Mouse (Mus musculus) CH12.LX (cell line): ENCODE results near the gene Rexo5. TPM values are rescaled to one million over a fixed set of nuclear protein-coding genes. Genes with fewer than 3 reads are reported as not detected.

Experiments
- DNase-seq: peaks from one replicate; pipeline ENCODE4 v3.0.0-alpha.2; 2013; ENCODE audit errors: extremely low read depth
- H3K27ac ChIP-seq: 2 replicates; pipeline ENCODE4 v1.5.1; 2012; ENCODE audit warnings: low read depth, mild to moderate bottlenecking, control low read depth, moderate library complexity; ENCODE audit not compliant: insufficient read depth
- H3K27me3 ChIP-seq: replicated peaks from 2 replicates; pipeline ENCODE3; 2012; ENCODE audit warnings: inconsistent platforms
- H3K36me3 ChIP-seq, 2 experiments: replicated peaks in 1 of 2; 2 replicates each; pipeline versions ENCODE3 to v1.6.1; 2012; ENCODE audit warnings: inconsistent platforms in 1 of 2, low read length in 1 of 2, mild to moderate bottlenecking in 1 of 2, mixed read lengths in 1 of 2, moderate library complexity in 1 of 2; ENCODE audit not compliant: control insufficient read depth in 1 of 2, insufficient read depth in 1 of 2
- H3K4me1 ChIP-seq, 2 experiments: 2 replicates each; pipeline ENCODE4 v1.6.1; 2012; ENCODE audit warnings: inconsistent platforms in 1 of 2, moderate library complexity in 1 of 2; ENCODE audit not compliant: insufficient read depth in 2 of 2, control insufficient read depth in 1 of 2
- H3K4me2 ChIP-seq: 2 replicates; pipeline ENCODE4 v1.6.1; 2012; ENCODE audit warnings: low read depth, mild to moderate bottlenecking, control low read depth; ENCODE audit not compliant: poor library complexity, insufficient read depth, severe bottlenecking
- H3K4me3 ChIP-seq, 3 experiments: fragments of 150-350 bp in 1 of 3; sonication (generic) in 1 of 3; replicated peaks in 1 of 3; 2 replicates each; pipeline versions ENCODE3 to v1.5.1; 2011 to 2012; ENCODE audit warnings: low read depth in 2 of 3, low read length in 2 of 3, mild to moderate bottlenecking in 2 of 3, moderate library complexity in 2 of 3, control low read depth in 1 of 3, improper control_type of control experiment in 1 of 3, inconsistent platforms in 1 of 3, mixed read lengths in 1 of 3; ENCODE audit not compliant: poor library complexity in 1 of 3
- H3K79me2 ChIP-seq: replicated peaks from 2 replicates; pipeline ENCODE4 v1.6.1; 2012; ENCODE audit warnings: mild to moderate bottlenecking, moderate library complexity; ENCODE audit not compliant: control insufficient read depth, poor library complexity, insufficient read depth, severe bottlenecking; ENCODE audit errors: extremely low read depth
- H3K9ac ChIP-seq: 2 replicates; pipeline ENCODE4 v1.6.1; 2012; ENCODE audit warnings: low read depth, mild to moderate bottlenecking, control low read depth, moderate library complexity; ENCODE audit not compliant: insufficient read depth
- H3K9me3 ChIP-seq: replicated peaks from 2 replicates; pipeline ENCODE3; 2012; ENCODE audit warnings: low read length, inconsistent platforms, mixed read lengths
- BHLHE40 ChIP-seq: IDR thresholded peaks from 2 replicates; pipeline ENCODE4 v1.6.1; 2011; ENCODE audit warnings: mild to moderate bottlenecking, low read depth, low read length, improper control_type of control experiment
- CHD2 ChIP-seq: IDR thresholded peaks from 2 replicates; pipeline ENCODE4 v1.6.1; 2011; ENCODE audit warnings: low read length, improper control_type of control experiment
- CTCF ChIP-seq, 2 experiments: IDR thresholded peaks in 1 of 2; conservative IDR thresholded peaks in 1 of 2; 2 replicates each; pipeline ENCODE4 v1.5.1; 2011 to 2012; ENCODE audit warnings: low read depth in 2 of 2, low read length in 2 of 2, improper control_type of control experiment in 1 of 2, inconsistent platforms in 1 of 2, mild to moderate bottlenecking in 1 of 2, moderate library complexity in 1 of 2
- E2F4 ChIP-seq: IDR thresholded peaks from 2 replicates; pipeline ENCODE4 v1.6.1; 2011; ENCODE audit warnings: low read depth, low read length, improper control_type of control experiment; ENCODE audit not compliant: insufficient replicate concordance
- EP300 ChIP-seq: IDR thresholded peaks from 2 replicates; pipeline ENCODE4 v1.6.1; 2011; ENCODE audit warnings: low read length, improper control_type of control experiment
- JUND ChIP-seq: conservative IDR thresholded peaks from 2 replicates; pipeline ENCODE4 v1.6.1; 2011; ENCODE audit warnings: low read depth, low read length, improper control_type of control experiment
- KAT2A ChIP-seq: IDR thresholded peaks from 2 replicates; pipeline ENCODE4 v1.6.1; 2012; ENCODE audit warnings: low read length, improper control_type of control experiment, inconsistent platforms; ENCODE audit not compliant: insufficient replicate concordance
- MEF2A ChIP-seq: IDR thresholded peaks from 2 replicates; pipeline ENCODE4 v1.6.1; 2014; ENCODE audit warnings: low read depth, mild to moderate bottlenecking, inconsistent platforms, low read length, improper control_type of control experiment, borderline replicate concordance
- MYC ChIP-seq: IDR thresholded peaks from 2 replicates; pipeline ENCODE4 v1.6.1; 2011; ENCODE audit warnings: low read depth, mild to moderate bottlenecking, improper control_type of control experiment, low read length
- NRF1 ChIP-seq: IDR thresholded peaks from 2 replicates; pipeline ENCODE4 v1.6.1; 2014; ENCODE audit warnings: low read depth, mild to moderate bottlenecking, inconsistent platforms, low read length, improper control_type of control experiment, moderate library complexity
- PAX5 ChIP-seq: IDR thresholded peaks from 2 replicates; pipeline ENCODE4 v1.6.1; 2012; ENCODE audit warnings: low read length, inconsistent platforms, mixed read lengths
- POLR2A ChIP-seq: IDR thresholded peaks from 2 replicates; pipeline ENCODE4 v1.6.1; 2011; ENCODE audit warnings: low read depth, mild to moderate bottlenecking, improper control_type of control experiment, low read length
- RAD21 ChIP-seq: IDR thresholded peaks from 2 replicates; pipeline ENCODE4 v1.6.1; 2011; ENCODE audit warnings: low read depth, mild to moderate bottlenecking, low read length, improper control_type of control experiment, moderate library complexity
- SMC3 ChIP-seq: IDR thresholded peaks from 2 replicates; pipeline ENCODE4 v1.6.1; 2011; ENCODE audit warnings: low read depth, low read length, improper control_type of control experiment
- TBP ChIP-seq: conservative IDR thresholded peaks from 2 replicates; pipeline ENCODE4 v1.6.1; 2011; ENCODE audit warnings: low read depth, low read length, improper control_type of control experiment
- TCF12 ChIP-seq: IDR thresholded peaks from 2 replicates; pipeline ENCODE4 v1.6.1; 2014; ENCODE audit warnings: low read depth, mild to moderate bottlenecking, inconsistent platforms, low read length, improper control_type of control experiment
- UBTF ChIP-seq: IDR thresholded peaks from 2 replicates; pipeline ENCODE4 v1.6.1; 2012; ENCODE audit warnings: low read depth, mild to moderate bottlenecking, inconsistent platforms, low read length, improper control_type of control experiment, moderate library complexity
- ZKSCAN1 ChIP-seq: IDR thresholded peaks from 2 replicates; pipeline ENCODE4 v1.6.1; 2012; ENCODE audit warnings: low read depth, inconsistent platforms, low read length, improper control_type of control experiment, borderline replicate concordance
- ZMIZ1 ChIP-seq: IDR thresholded peaks from 2 replicates; pipeline ENCODE4 v1.6.1; 2012; ENCODE audit warnings: low read depth, mild to moderate bottlenecking, inconsistent platforms, low read length, improper control_type of control experiment
- ZNF384 ChIP-seq: IDR thresholded peaks from 2 replicates; pipeline ENCODE4 v1.6.1; 2012; ENCODE audit warnings: low read depth, low read length, improper control_type of control experiment, inconsistent platforms
- dilution Hi-C: fragments of 300-500 bp; cut with MboI; formaldehyde crosslinking; loops from 2 replicates; pipeline ENCODE4 v1.14.3; 2020; ENCODE audit warnings: low sequenced_read_pairs; ENCODE audit not compliant: extremely low pct_unique_long_range_greater_than_20kb, extremely low pct_ligation_motif_present
- in situ Hi-C: fragments of 300-500 bp; cut with MboI; formaldehyde crosslinking; loops from 3 replicates; pipeline ENCODE4 v1.14.3; 2019; ENCODE audit warnings: low sequenced_read_pairs, low pct_ligation_motif_present, low pct_unique_long_range_greater_than_20kb, mixed read lengths
- polyA plus RNA-seq: library from polyadenylated mRNA; unstranded; fragments of >175 nt; gene quantifications from 2 replicates; pipeline ENCODE4 v1.2.1, GENCODE M21; 2012; ENCODE audit warnings: low read depth; ENCODE audit not compliant: insufficient read length
- total RNA-seq, 2 experiments: library from RNA; depleted of rRNA; stranded (reverse); fragments of 300-350 nt in 1 of 2; fragments of >200 nt in 1 of 2; gene quantifications; 2 replicates each; pipeline ENCODE4 v1.2.3; 2012 to 2014

Rexo5 gene
- total and polyA plus RNA-seq, 3 experiments = 11.0 to 15.5 (median 12.0) TPM

GRCm38 (mm10) chr7:119853186-119853585 is 59.4 kb downstream of the Rexo5 start:
- Histone ChIP-seq H3K79me2 (no peaks in the 10 kb centered on the region), H3K27ac (no peak overlapping the region), H3K36me3 (peaks cover 0 to 74% of the 10 kb centered on the region in 2 experiments), H3K4me1 (peaks cover 7 to 28% of the 10 kb centered on the region in 2 experiments), H3K27me3 (no peaks in the 10 kb centered on the region), H3K9me3 (no peaks in the 10 kb centered on the region), H3K4me3 (no peak overlapping the region), H3K4me2 (no peak overlapping the region), H3K9ac (no peak overlapping the region)
- in situ Hi-C loops = loop anchor here (25.0 kb wide), 1 partner anchor 209 kb away; no protein-coding TSS in a partner anchor
- TF ChIP-seq BHLHE40 = no peak
- TF ChIP-seq RAD21 = no peak
- no peak for TF ChIP-seq ZKSCAN1
- no peak for TF ChIP-seq ZMIZ1
- TF ChIP-seq CTCF (conservative IDR thresholded peaks at IDR 0.05 in 1 of 2, IDR thresholded peaks at IDR 0.05 in 1 of 2; ENCODE audit: low read depth in 2 of 2, low read length in 2 of 2) = no peak
- no peak for TF ChIP-seq EP300
- no peak for TF ChIP-seq TCF12
- no peak for TF ChIP-seq PAX5
- no peak for TF ChIP-seq UBTF
- no peak for TF ChIP-seq SMC3
- no peak for TF ChIP-seq MEF2A
- no peak for TF ChIP-seq NRF1
- no peak for TF ChIP-seq MYC
- TF ChIP-seq TBP = no peak
- TF ChIP-seq POLR2A = no peak
- no peak for DNase-seq
- dilution Hi-C loops = no loop called here

GRCm38 (mm10) chr7:119854362-119854761 is 60.6 kb downstream of the Rexo5 start:
- no peak for DNase-seq
- dilution Hi-C loops = no loop called here
- in situ Hi-C loops = loop anchor here (25.0 kb wide), 1 partner anchor 208 kb away; no protein-coding TSS in a partner anchor

More at GRCm38 (mm10) chr7:119854362-119854761, 60.6 kb downstream of the Rexo5 start:
- Histone ChIP-seq H3K4me2 (no peak overlapping the region), H3K9ac (no peak overlapping the region), H3K27me3 (no peaks in the 10 kb centered on the region), H3K4me3 (no peak overlapping the region), H3K27ac (no peak overlapping the region), H3K36me3 (peaks cover 6 to 70% of the 10 kb centered on the region in 2 experiments), H3K4me1 (peaks cover 9 to 36% of the 10 kb centered on the region in 2 experiments)
- no peak for TF ChIP-seq JUND
- TF ChIP-seq UBTF = no peak
- TF ChIP-seq BHLHE40 = no peak
- TF ChIP-seq KAT2A = no peak
- no peak for TF ChIP-seq CHD2
- no peak for TF ChIP-seq CTCF (conservative IDR thresholded peaks at IDR 0.05 in 1 of 2, IDR thresholded peaks at IDR 0.05 in 1 of 2; ENCODE audit: low read depth in 2 of 2, low read length in 2 of 2)
- no peak for TF ChIP-seq MEF2A
- no peak for TF ChIP-seq E2F4
- no peak for TF ChIP-seq NRF1
- TF ChIP-seq ZNF384 = no peak
- TF ChIP-seq, all 38 proteins: peak for 0
- no peaks in the 10 kb centered on the region for H3K9me3 ChIP-seq
- H3K79me2 ChIP-seq = no peaks in the 10 kb centered on the region
